Mouse (Mus musculus): Measurements from ENCODE around the gene Rhox1. TPM values are rescaled to one million over a fixed set of nuclear protein-coding genes. Genes with fewer than 3 reads are reported as not detected.

The Rhox1 gene
- not detected in 2 replicates for polyA plus RNA-seq (2021; fragmentation: Nextera tagmentation)
- long read RNA-seq, experiment 1: 0 reads
- long read RNA-seq, experiment 2: 0 reads

GRCm38 (mm10) chrX:37222158-37222557 lies at the start of gene Rhox1:
TSS of gene Rhox1 (minus strand) at chrX:37222258.

GRCm38 (mm10) chrX:37265038-37265437 lies 43.0 kb upstream of the Rhox1 start, which contains the start of gene Rhox4a:
TSS of gene Rhox4a (plus strand) at chrX:37265338.

GRCm38 (mm10) chrX:37249619-37250018 lies 27.6 kb upstream of the Rhox1 start, which contains the start of gene Rhox3a:
TSS of gene Rhox3a (plus strand) at chrX:37249919.

GRCm38 (mm10) chrX:37244676-37245075 lies 22.6 kb upstream of the Rhox1 start, which contains the start of gene Rhox2a:
TSS of gene Rhox2a (plus strand) at chrX:37244976.

GRCm38 (mm10) chrX:37210941-37211340 lies 11.1 kb downstream of the Rhox1 start, which contains the start of gene Gm9:
TSS of gene Gm9 (minus strand) at chrX:37211041.

GRCm38 (mm10) chrX:37191105-37191743 lies 30.8 kb downstream of the Rhox1 start, which contains the start of the genes Ndufa1 and Rnf113a1:
TSS of gene Ndufa1 (minus strand) at chrX:37191163.
TSS of gene Rnf113a1 (plus strand) at chrX:37191245.

GRCm38 (mm10) chrX:37168742-37169141 lies 53.3 kb downstream of the Rhox1 start, which contains the start of gene Akap14:
TSS of gene Akap14 (minus strand) at chrX:37168842.

Other genes with a start within 250 kb of the Rhox1 start
- 29.7 and 31.6 TPM in 2 replicates for gene Sept6, start 230.5 kb downstream of the Rhox1 start, polyA plus RNA-seq (2021; fragmentation: Nextera tagmentation)
- not detected in 2 replicates for gene Sowahd, start 173.4 kb downstream of the Rhox1 start, polyA plus RNA-seq (2021; fragmentation: Nextera tagmentation)
- 1,190 and 1,219 TPM in 2 replicates for gene Rpl39, start 136.9 kb downstream of the Rhox1 start, polyA plus RNA-seq (2021; fragmentation: Nextera tagmentation)
- gene Upf3b, start 111.9 kb downstream of the Rhox1 start, polyA plus RNA-seq (2021; fragmentation: Nextera tagmentation): 9.2 and 10.0 TPM in 2 replicates
- 8.8 and 9.7 TPM in 2 replicates for gene Nkap, start 95.5 kb downstream of the Rhox1 start, polyA plus RNA-seq (2021; fragmentation: Nextera tagmentation)
- gene Akap14, start 53.4 kb downstream of the Rhox1 start, polyA plus RNA-seq (2021; fragmentation: Nextera tagmentation): 0.26 and 0.53 TPM in 2 replicates
- gene Ndufa1, start 31.1 kb downstream of the Rhox1 start, polyA plus RNA-seq (2021; fragmentation: Nextera tagmentation): 1,377 and 1,764 TPM in 2 replicates
- gene Rnf113a1, start 31.0 kb downstream of the Rhox1 start, polyA plus RNA-seq (2021; fragmentation: Nextera tagmentation): 13.3 and 15.8 TPM in 2 replicates
- not detected in 2 replicates for gene Gm9, start 11.2 kb downstream of the Rhox1 start, polyA plus RNA-seq (2021; fragmentation: Nextera tagmentation)
- gene Rhox2a, start 22.7 kb upstream of the Rhox1 start, polyA plus RNA-seq (2021; fragmentation: Nextera tagmentation): not detected in 2 replicates
- not detected in 2 replicates for gene Rhox3a, start 27.7 kb upstream of the Rhox1 start, polyA plus RNA-seq (2021; fragmentation: Nextera tagmentation)
- gene Rhox4a, start 43.1 kb upstream of the Rhox1 start, polyA plus RNA-seq (2021; fragmentation: Nextera tagmentation): not detected in 2 replicates
- gene Rhox3a2, start 157.8 kb upstream of the Rhox1 start, polyA plus RNA-seq (2021; fragmentation: Nextera tagmentation): not detected in 2 replicates
- gene Rhox4a2, start 168.6 kb upstream of the Rhox1 start, polyA plus RNA-seq (2021; fragmentation: Nextera tagmentation): not detected in 2 replicates
- not detected in 2 replicates for gene Rhox2b, start 189.8 kb upstream of the Rhox1 start, polyA plus RNA-seq (2021; fragmentation: Nextera tagmentation)
- gene Rhox4b, start 210.2 kb upstream of the Rhox1 start, polyA plus RNA-seq (2021; fragmentation: Nextera tagmentation): not detected in 2 replicates
- gene Rhox2c, start 231.4 kb upstream of the Rhox1 start, polyA plus RNA-seq (2021; fragmentation: Nextera tagmentation): not detected in 2 replicates
- gene Rhox3c, start 236.3 kb upstream of the Rhox1 start, polyA plus RNA-seq (2021; fragmentation: Nextera tagmentation): not detected in 2 replicates

All from layer of hippocampus, adult 6 months (tissue).